Mouse (Mus musculus) megakaryocyte, embryonic 14.5 days (primary cell): ENCODE measurements at regions not wholly inside any gene's neighbourhood (a gene's known extent, or its start where the extent isn't known, plus 50 kb on each side); places are given as distances from the start of the nearest gene placed in this dataset.

Source experiments
- FLI1 ChIP-seq: IDR thresholded peaks from 2 replicates; pipeline ENCODE4 v1.6.1; 2012; ENCODE audit warnings: low read length, inconsistent platforms, mixed read lengths
- GATA1 ChIP-seq: IDR thresholded peaks from 3 replicates; pipeline ENCODE4 v1.6.1; 2012; ENCODE audit warnings: mixed read lengths, low read length, inconsistent platforms, borderline replicate concordance

- no peak for TF ChIP-seq GATA1
- no peak for TF ChIP-seq FLI1
Measured at GRCm38 (mm10) chr12:12827821-12828641, 113.7 kb downstream of the Mycn start.
